8 mouse cellular contexts compared by ENCODE assay signal in the genomic region with DNA sequence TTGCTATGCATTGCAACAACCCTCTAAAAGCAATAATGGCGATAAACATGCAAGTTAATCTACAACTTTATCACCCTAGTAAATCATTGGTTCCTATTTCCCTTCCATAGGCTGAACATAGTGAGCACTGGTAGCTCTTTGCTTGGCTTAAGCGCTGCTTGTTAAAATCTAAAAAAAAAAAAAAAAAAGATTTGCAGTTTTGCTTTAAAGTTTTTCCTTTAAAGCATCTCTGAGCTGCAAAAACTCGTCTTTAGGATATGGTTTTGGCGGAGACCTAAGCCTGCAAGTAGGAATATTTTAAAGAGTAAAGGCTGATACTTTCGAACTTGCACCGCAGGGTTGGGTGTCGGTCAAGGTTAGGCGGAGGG. TPM values are rescaled to one million over a fixed set of nuclear protein-coding genes. Genes with fewer than 3 reads are reported as not detected.
A peak's percentile ranks its signal among the peaks of the same experiment; 100 is the strongest.
DNase-seq lines count a peak whose midpoint lies in the region; ATAC-seq and TF ChIP-seq lines count a peak whose summit lies in the region.

No protein-coding gene starts in this region.

- TF ChIP-seq RAD21 in CH12.LX (IDR thresholded peaks at IDR 0.05; ENCODE audit: low read depth, low read length) = no peak; the same call in 1 of the 2 replicates

- no peak for TF ChIP-seq POLR2A in CH12.LX (IDR thresholded peaks at IDR 0.05; ENCODE audit: low read depth, low read length)

- no peak for ATAC-seq in forebrain, embryonic 14.5 days
- ATAC-seq in liver, embryonic 13.5 days (ENCODE audit: low read depth) = no peak

- H3K4me2 ChIP-seq in CH12.LX (ENCODE audit: insufficient read depth, low read depth, poor library complexity, severe bottlenecking) = peak overlapping the region; percentile 12; the same call in 1 of the 2 replicates
- H3K4me2 ChIP-seq in forebrain, embryonic 14.5 days (ENCODE audit: low read length) = peak overlapping the region; percentile 68
- peak overlapping the region; percentile 72 for H3K4me2 ChIP-seq in liver, embryonic 13.5 days

- no peaks in the 10 kb centered on the region for H3K27me3 ChIP-seq in heart, embryonic 10.5 days (ENCODE audit: insufficient read depth, poor library complexity, severe bottlenecking)
- H3K27me3 ChIP-seq in CH12.LX (replicated peaks) = no peaks in the 10 kb centered on the region
- no peaks in the 10 kb centered on the region for H3K27me3 ChIP-seq in forebrain, embryonic 14.5 days (replicated peaks; ENCODE audit: control insufficient read depth, insufficient read depth, low read length)
- no peaks in the 10 kb centered on the region for H3K27me3 ChIP-seq in liver, embryonic 13.5 days

- TF ChIP-seq CTCF in CH12.LX (conservative IDR thresholded peaks at IDR 0.05 in 1 of 2, IDR thresholded peaks at IDR 0.05 in 1 of 2; ENCODE audit: low read depth in 2 of 2, low read length in 2 of 2) = no peak

- H3K27ac ChIP-seq in heart, embryonic 10.5 days = peak overlapping the region; percentile 97
- H3K27ac ChIP-seq in CH12.LX (ENCODE audit: insufficient read depth, low read depth) = no peak overlapping the region
- H3K27ac ChIP-seq in forebrain, embryonic 14.5 days (ENCODE audit: low read depth, low read length) = peak overlapping the region; percentile 95; the same call in 1 of the 2 replicates
- peak overlapping the region; percentile 98 for H3K27ac ChIP-seq in liver, embryonic 13.5 days

- H3K4me3 ChIP-seq in heart, embryonic 10.5 days = peak overlapping the region; percentile 96
- peak overlapping the region in 1 of 3 experiments; percentile 90 for H3K4me3 ChIP-seq in CH12.LX (replicated peaks in 1 of 3; ENCODE audit: low read depth in 2 of 3, low read length in 2 of 3, poor library complexity in 1 of 3)
- peak overlapping the region; percentile 88 for H3K4me3 ChIP-seq in forebrain, embryonic 14.5 days (ENCODE audit: low read depth, low read length)
- peak overlapping the region; percentile 99 for H3K4me3 ChIP-seq in liver, embryonic 13.5 days (replicated peaks)

- no peaks in the 10 kb centered on the region for H3K36me3 ChIP-seq in heart, embryonic 10.5 days
- H3K36me3 ChIP-seq in CH12.LX (replicated peaks in 1 of 2; ENCODE audit: control insufficient read depth in 1 of 2, insufficient read depth in 1 of 2, low read length in 1 of 2) = peaks cover 0 to 2% of the 10 kb centered on the region in 2 experiments
- no peaks in the 10 kb centered on the region for H3K36me3 ChIP-seq in forebrain, embryonic 14.5 days (ENCODE audit: control insufficient read depth, insufficient read depth, low read length)
- peaks cover 16% of the 10 kb centered on the region for H3K36me3 ChIP-seq in liver, embryonic 13.5 days

- DNase-seq in heart, embryonic 10.5 days (ENCODE audit: low spot score) = no peak
- no peak for DNase-seq in heart, adult 8-10 months (ENCODE audit: low spot score)
- no peak for DNase-seq in CH12.LX (ENCODE audit: extremely low read depth)
- DNase-seq in forebrain, embryonic 14.5 days (ENCODE audit: low spot score) = no peak
- DNase-seq in liver, embryonic 13.5 days = no peak
- DNase-seq in embryo, embryonic 10.5 days (ENCODE audit: low spot score) = no peak
- DNase-seq in urinary bladder, postnatal 14 days (ENCODE audit: low spot score) = no peak
- no peak for DNase-seq in Muller cell, postnatal 12 days (ENCODE audit: inconsistent ontology term)

- WGBS in heart, embryonic 10.5 days = 9% methylated on average over 8 of the region's 8 CpGs
- WGBS in forebrain, embryonic 14.5 days = 13% methylated on average over 8 of the region's 8 CpGs
- 5% methylated on average over 8 of the region's 8 CpGs for WGBS in liver, embryonic 13.5 days (ENCODE audit: insufficient replicate concordance)

- in situ Hi-C loops in CH12.LX (cut with MboI; ENCODE audit: low pct_ligation_motif_present, low pct_unique_long_range_greater_than_20kb, low sequenced_read_pairs) = loop anchor here (5.0 kb wide), 1 partner anchor 36 kb away; no protein-coding TSS in a partner anchor

- peak overlapping the region; percentile 1; the same call in 1 of the 2 replicates for H3K9ac ChIP-seq in CH12.LX (ENCODE audit: insufficient read depth, low read depth)
- peak overlapping the region; percentile 49 for H3K9ac ChIP-seq in forebrain, embryonic 14.5 days (ENCODE audit: low read length)
- H3K9ac ChIP-seq in liver, embryonic 13.5 days = peak overlapping the region; percentile 63

- dilution Hi-C loops in CH12.LX (cut with MboI; ENCODE audit: extremely low pct_ligation_motif_present, extremely low pct_unique_long_range_greater_than_20kb, low sequenced_read_pairs) = no loop called here

- H3K9me3 ChIP-seq in heart, embryonic 10.5 days = no peaks in the 10 kb centered on the region
- H3K9me3 ChIP-seq in CH12.LX (replicated peaks; ENCODE audit: low read length) = no peaks in the 10 kb centered on the region
- H3K9me3 ChIP-seq in forebrain, embryonic 14.5 days (replicated peaks; ENCODE audit: control insufficient read depth, low read length) = no peaks in the 10 kb centered on the region
- no peaks in the 10 kb centered on the region for H3K9me3 ChIP-seq in liver, embryonic 13.5 days (replicated peaks)

- peaks cover 41% of the 10 kb centered on the region for H3K79me2 ChIP-seq in CH12.LX (replicated peaks; ENCODE audit: control insufficient read depth, extremely low read depth, insufficient read depth, poor library complexity, severe bottlenecking)

- TF ChIP-seq EP300 in CH12.LX (IDR thresholded peaks at IDR 0.05; ENCODE audit: low read length) = no peak

- peaks cover 9% of the 10 kb centered on the region for H3K4me1 ChIP-seq in heart, embryonic 10.5 days
- H3K4me1 ChIP-seq in CH12.LX (ENCODE audit: control insufficient read depth in 1 of 2, insufficient read depth in 2 of 2) = peaks cover 0 to 40% of the 10 kb centered on the region in 2 experiments; a peak in 2 of 4 replicates
- peaks cover 9% of the 10 kb centered on the region for H3K4me1 ChIP-seq in forebrain, embryonic 14.5 days (ENCODE audit: control insufficient read depth, insufficient read depth, low read length)
- H3K4me1 ChIP-seq in liver, embryonic 13.5 days (replicated peaks) = peaks cover 31% of the 10 kb centered on the region

TF ChIP-seq in CH12.LX, 34 proteins besides CTCF, POLR2A, EP300 and RAD21:
- 0 out of 2 replicates have a peak, but pooled peaks have one; percentile 12 for TF ChIP-seq CHD1 (IDR thresholded peaks at IDR 0.05; ENCODE audit: low read depth, low read length)
- no peak for TF ChIP-seq USF1 (IDR thresholded peaks at IDR 0.05; ENCODE audit: low read depth, low read length)
- peak; percentile 89 for TF ChIP-seq ZNF384 (IDR thresholded peaks at IDR 0.05; ENCODE audit: low read depth, low read length)
- TF ChIP-seq NELFE (IDR thresholded peaks at IDR 0.05; ENCODE audit: low read depth, low read length) = no peak
- no peak for TF ChIP-seq MXI1 (IDR thresholded peaks at IDR 0.05; ENCODE audit: low read depth, low read length)

RNA-seq across cellular contexts. Expression of gene Tfrc, which starts 0.4 kb away (rescaled TPM):
- polyA plus RNA-seq in heart, embryonic 10.5 days (2016; fragmentation: Nextera tagmentation; extraction: Ambion mirVana) = 72.0 and 82.0 TPM in 2 replicates
- total RNA-seq in heart, adult 8-10 months (2022) = 10 to 100 TPM; 21.4 to 53.5 (median 38.0) TPM
- total RNA-seq in CH12.LX (2012; rRNA removed) = 328 and 358 TPM in 2 replicates
- total RNA-seq in CH12.LX (2014; rRNA removed) = 840 and 921 TPM in 2 replicates
- polyA plus RNA-seq in CH12.LX (2012; ENCODE audit: insufficient read length, low read depth) = 186 and 190 TPM in 2 replicates
- polyA plus RNA-seq in forebrain, embryonic 14.5 days (2014; fragmentation: Nextera tagmentation; extraction: Ambion mirVana) = 43.9 and 56.0 TPM in 2 replicates
- 262 and 322 TPM in 2 replicates for polyA plus RNA-seq in liver, embryonic 13.5 days (2015; fragmentation: Nextera tagmentation; extraction: Ambion mirVana)

RNA-seq across cellular contexts. Expression of gene Tnk2, which starts 35.3 kb away (rescaled TPM):
- 6.5 and 9.2 TPM in 2 replicates for polyA plus RNA-seq in heart, embryonic 10.5 days (2016; fragmentation: Nextera tagmentation; extraction: Ambion mirVana)
- total RNA-seq in heart, adult 8-10 months (2022) = 10 to 100 TPM; 18.6 to 22.6 (median 21.4) TPM
- total RNA-seq in CH12.LX (2012; rRNA removed) (31.9 and 35.9 TPM in 2 replicates), CH12.LX (2014; rRNA removed) (14.7 and 18.8 TPM in 2 replicates)
- 62.2 and 67.7 TPM in 2 replicates for polyA plus RNA-seq in CH12.LX (2012; ENCODE audit: insufficient read length, low read depth)
- 11.2 and 13.1 TPM in 2 replicates for polyA plus RNA-seq in forebrain, embryonic 14.5 days (2014; fragmentation: Nextera tagmentation; extraction: Ambion mirVana)
- 4.2 and 4.9 TPM in 2 replicates for polyA plus RNA-seq in liver, embryonic 13.5 days (2015; fragmentation: Nextera tagmentation; extraction: Ambion mirVana)

Comparison
In these comparisons a context has a peak if more than half of its experiments do, and no peak if none do; other contexts are left out.
1. H3K4me2 ChIP-seq: peak in every context shown above with its lines; median percentile 72 in liver, embryonic 13.5 days; 68 in forebrain, embryonic 14.5 days; 12 in CH12.LX.
2. H3K9ac ChIP-seq: peak in every context shown above with its lines; median percentile 63 in liver, embryonic 13.5 days; 49 in forebrain, embryonic 14.5 days; 1 in CH12.LX.